Mouse (Mus musculus) stomach, embryonic 16.5 days (tissue): ENCODE measurements around the gene Tmem185b. TPM values are rescaled to one million over a fixed set of nuclear protein-coding genes. Genes with fewer than 3 reads are reported as not detected.

Source experiments
- ATAC-seq: fragments of 200-750 bp; cut with Nextera tagmentation; 2 replicates; pipeline ENCODE4 v1.8.0; 2017; ENCODE audit warnings: moderate number of reproducible peaks, moderate TSS enrichment; ENCODE audit not compliant: insufficient read depth, low FRiP score
- H3K27ac ChIP-seq: fragments of 300-500 bp; sonication (generic); 2 replicates; pipeline ENCODE4 v1.5.1; 2014; ENCODE audit warnings: low read length
- H3K27me3 ChIP-seq: fragments of 300-500 bp; sonication (generic); 2 replicates; pipeline ENCODE4 v1.6.1; 2014; ENCODE audit warnings: low read length, control low read depth, mixed read lengths; ENCODE audit not compliant: control insufficient read depth, insufficient read depth
- H3K36me3 ChIP-seq: fragments of 300-500 bp; sonication (generic); 2 replicates; pipeline ENCODE4 v1.6.1; 2014; ENCODE audit warnings: low read length; ENCODE audit not compliant: control insufficient read depth, insufficient read depth
- H3K4me1 ChIP-seq: fragments of 300-500 bp; sonication (generic); 2 replicates; pipeline ENCODE4 v1.6.1; 2014; ENCODE audit warnings: low read length, control low read depth, mixed read lengths; ENCODE audit not compliant: control insufficient read depth, insufficient read depth
- H3K4me2 ChIP-seq: fragments of 300-500 bp; sonication (generic); 2 replicates; pipeline ENCODE4 v1.6.1; 2014; ENCODE audit warnings: low read depth, low read length, mixed read lengths
- H3K4me3 ChIP-seq: fragments of 300-500 bp; sonication (generic); replicated peaks from 2 replicates; pipeline ENCODE4 v1.5.1; 2014; ENCODE audit warnings: mild to moderate bottlenecking, low read length
- H3K9ac ChIP-seq: fragments of 300-500 bp; sonication (generic); 2 replicates; pipeline ENCODE4 v1.6.1; 2014; ENCODE audit warnings: low read length
- H3K9me3 ChIP-seq: fragments of 300-500 bp; sonication (generic); replicated peaks from 2 replicates; pipeline ENCODE4 v1.6.1; 2016; ENCODE audit warnings: low read length, control low read depth; ENCODE audit not compliant: control insufficient read depth
- WGBS: fragments of 180-500 bp; shearing (Covaris S2); extraction: QIAGEN DNeasy Blood & Tissue Kit; methylation state at CpG from one replicate; pipeline ENCODE4 v1.1.7; 2014; 5-methylcytosine and 5-hydroxymethylcytosine counted together
- polyA plus RNA-seq: library from polyadenylated mRNA; unstranded; fragments of >200 nt; fragmentation: Nextera tagmentation; extraction: Ambion mirVana; gene quantifications from 2 replicates; pipeline ENCODE4 v1.2.1, GENCODE M21; 2015

Tmem185b gene
- polyA plus RNA-seq, 1 experiment from 2014 or later: 21.7 TPM

GRCm38 (mm10) chr1:119487917-119488590, 37.9 kb upstream of the Tmem185b start:
- H3K4me3 ChIP-seq: no peak overlapping the region
- H3K4me1 ChIP-seq: peaks cover 9% of the 10 kb centered on the region; the same call in 1 of the 2 replicates
- H3K27me3 ChIP-seq: no peaks in the 10 kb centered on the region
- H3K9ac ChIP-seq: no peak overlapping the region
- no peaks in the 10 kb centered on the region for H3K36me3 ChIP-seq
- no peak overlapping the region for H3K4me2 ChIP-seq
- H3K9me3 ChIP-seq: no peaks in the 10 kb centered on the region
- WGBS: 42% methylated on average over 10 of the region's 10 CpGs
- no peak for ATAC-seq
- H3K27ac ChIP-seq: no peak overlapping the region

DNA sequence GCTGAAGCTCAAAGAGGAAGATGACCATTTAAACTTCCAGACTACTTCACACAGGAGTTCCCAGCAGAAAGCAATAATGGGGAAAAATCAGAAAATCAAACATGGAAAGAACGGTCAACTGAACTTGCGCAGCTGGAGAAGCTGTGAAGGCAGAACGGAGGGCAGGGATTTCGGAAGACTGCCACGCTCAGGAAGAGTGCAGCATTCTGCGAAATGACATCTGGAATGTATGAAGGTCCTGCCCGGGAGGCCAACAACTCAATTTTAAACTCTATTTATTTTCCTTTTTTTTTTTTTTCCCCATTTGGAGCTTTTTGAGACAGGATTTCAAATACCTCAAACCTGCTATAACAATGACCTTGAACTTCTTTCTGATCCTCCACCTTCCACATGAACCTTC, 35.2 kb upstream of the Tmem185b start:
- Histone ChIP-seq H3K4me3 (no peak overlapping the region), H3K36me3 (no peaks in the 10 kb centered on the region), H3K4me2 (no peak overlapping the region), H3K4me1 (peaks cover 9% of the 10 kb centered on the region; the same call in 1 of the 2 replicates), H3K9ac (no peak overlapping the region), H3K27ac (no peak overlapping the region), H3K27me3 (no peaks in the 10 kb centered on the region), H3K9me3 (no peaks in the 10 kb centered on the region)
- ATAC-seq: no peak
- WGBS: 69% methylated on average over 7 of the region's 7 CpGs

DNA sequence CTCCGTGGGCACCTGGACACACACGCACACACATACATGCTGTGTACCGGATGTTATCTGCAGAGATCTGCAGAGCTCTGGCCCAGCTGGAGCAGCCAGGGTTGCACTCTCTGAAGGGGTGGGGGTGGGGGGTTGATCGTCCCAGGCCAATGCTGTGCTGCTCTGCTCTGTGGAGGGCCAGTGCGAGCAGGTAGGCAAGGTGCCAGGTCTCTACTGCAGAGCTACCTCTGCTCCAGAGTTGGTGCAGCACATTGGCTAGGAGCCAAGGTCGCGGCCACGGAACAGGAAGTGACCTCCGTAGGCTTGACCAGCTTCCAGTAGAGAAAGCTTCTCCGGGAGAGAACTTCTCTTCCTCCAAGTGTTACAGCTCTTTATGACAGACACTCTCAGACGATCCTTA, 33.9 kb upstream of the Tmem185b start:
- H3K4me2 ChIP-seq: peak overlapping the region; percentile 36
- 0 out of 2 replicates have a peak overlapping the region, but pooled peaks have one; percentile 33 for H3K9ac ChIP-seq
- H3K4me3 ChIP-seq: no peak overlapping the region
- no peaks in the 10 kb centered on the region for H3K36me3 ChIP-seq
- WGBS: 11% methylated on average over 11 of the region's 11 CpGs
- H3K27ac ChIP-seq: peak overlapping the region; percentile 38
- ATAC-seq: peak; percentile 78
- H3K4me1 ChIP-seq: peaks cover 12% of the 10 kb centered on the region
- H3K9me3 ChIP-seq: no peaks in the 10 kb centered on the region
- no peaks in the 10 kb centered on the region for H3K27me3 ChIP-seq

DNA sequence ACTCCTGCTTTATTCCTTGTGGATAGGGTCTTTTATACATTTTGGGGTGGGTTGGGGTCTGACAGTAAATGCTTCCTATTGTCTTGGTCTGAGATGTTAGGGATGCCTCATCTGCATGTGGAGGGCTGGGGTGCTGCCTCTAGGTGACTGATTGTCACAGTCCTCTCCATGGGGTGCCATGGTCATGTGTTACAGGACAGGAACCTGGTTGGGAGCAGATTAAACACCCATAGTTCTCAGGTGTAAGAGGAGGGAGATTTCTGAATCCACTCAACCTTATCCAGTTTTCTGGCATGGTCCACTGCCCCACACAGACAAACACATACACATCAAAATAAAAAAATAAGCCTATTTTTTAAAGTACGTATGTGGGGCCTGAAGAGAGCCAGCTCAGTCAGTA, 33.5 kb upstream of the Tmem185b start:
- Histone ChIP-seq H3K36me3 (no peaks in the 10 kb centered on the region), H3K4me2 (peak overlapping the region; percentile 36; the same call in 1 of the 2 replicates), H3K27me3 (no peaks in the 10 kb centered on the region), H3K4me1 (peaks cover 15% of the 10 kb centered on the region), H3K9ac (no peak overlapping the region), H3K9me3 (no peaks in the 10 kb centered on the region), H3K4me3 (no peak overlapping the region), H3K27ac (peak overlapping the region; percentile 38; the same call in 1 of the 2 replicates)
- 65% methylated on average over 1 of the region's 1 CpGs for WGBS
- ATAC-seq: no peak; the same call in 1 of the 2 replicates

GRCm38 (mm10) chr1:119494024-119494711, 31.8 kb upstream of the Tmem185b start:
- H3K27ac ChIP-seq: no peak overlapping the region
- 64% methylated on average over 2 of the region's 2 CpGs for WGBS
- H3K4me2 ChIP-seq: no peak overlapping the region
- no peak overlapping the region for H3K9ac ChIP-seq
- H3K4me3 ChIP-seq: no peak overlapping the region
- no peaks in the 10 kb centered on the region for H3K36me3 ChIP-seq
- H3K4me1 ChIP-seq: peaks cover 15% of the 10 kb centered on the region
- no peaks in the 10 kb centered on the region for H3K9me3 ChIP-seq
- no peaks in the 10 kb centered on the region for H3K27me3 ChIP-seq
- no peak for ATAC-seq

DNA sequence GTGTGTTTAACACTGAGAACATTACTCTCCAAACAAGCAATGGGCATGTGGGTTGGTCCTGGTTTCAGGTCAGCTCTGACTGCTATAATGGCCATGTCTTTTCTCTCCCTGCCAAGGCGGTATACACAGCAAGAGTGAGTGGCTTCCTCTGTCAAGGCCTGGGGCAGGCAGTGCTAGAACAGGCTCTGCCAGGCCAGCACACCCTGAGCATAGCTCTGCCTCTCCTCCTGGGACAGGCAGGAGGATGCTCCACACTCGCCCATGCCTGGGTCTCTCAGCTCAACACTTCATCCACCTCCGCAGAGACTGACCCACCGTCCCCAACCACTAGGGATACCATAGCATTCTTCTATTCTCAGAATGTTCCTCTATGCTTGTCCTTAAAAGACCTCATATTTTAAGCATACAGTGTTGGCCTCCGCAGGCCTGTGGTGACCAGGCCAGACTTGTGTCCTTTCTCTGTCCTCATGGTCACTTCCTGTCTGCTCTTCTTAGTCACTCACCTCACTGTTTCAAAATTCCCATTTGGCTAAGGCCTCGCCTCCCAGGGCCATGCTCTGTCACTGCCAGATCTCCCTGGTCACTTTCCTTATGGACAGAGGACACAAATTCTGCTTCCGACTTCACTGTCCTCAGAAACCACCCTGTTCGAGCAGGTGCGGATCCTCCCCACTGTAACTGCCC, 31.1 kb upstream of the Tmem185b start:
- Histone ChIP-seq H3K27me3 (no peaks in the 10 kb centered on the region), H3K4me3 (no peak overlapping the region), H3K36me3 (no peaks in the 10 kb centered on the region), H3K4me2 (no peak overlapping the region), H3K9me3 (no peaks in the 10 kb centered on the region), H3K4me1 (peaks cover 15% of the 10 kb centered on the region), H3K9ac (no peak overlapping the region), H3K27ac (no peak overlapping the region)
- ATAC-seq: no peak
- WGBS: 90% methylated on average over 9 of the region's 9 CpGs

DNA sequence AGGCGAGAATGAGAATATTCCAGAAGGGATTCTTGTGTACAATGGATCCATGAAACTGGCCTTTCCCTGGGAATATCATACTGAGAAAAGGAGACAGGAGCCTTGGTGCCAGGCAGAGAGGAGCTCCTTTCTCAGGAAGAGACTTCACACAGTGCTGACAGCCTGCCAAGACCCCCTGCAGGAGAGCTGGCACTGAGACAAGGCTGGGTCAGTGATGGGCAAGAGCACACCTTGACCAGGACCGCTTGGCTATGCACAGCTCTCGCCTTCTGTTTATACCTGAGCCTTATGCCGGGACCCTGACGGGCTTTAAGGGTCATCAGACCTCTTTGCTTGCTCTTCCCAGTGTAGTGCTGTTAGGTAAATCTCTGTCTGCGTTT, 30.6 kb upstream of the Tmem185b start:
- ATAC-seq: no peak
- H3K27me3 ChIP-seq: no peaks in the 10 kb centered on the region
- no peaks in the 10 kb centered on the region for H3K36me3 ChIP-seq
- no peak overlapping the region for H3K4me3 ChIP-seq
- 85% methylated on average over 6 of the region's 6 CpGs for WGBS
- H3K9me3 ChIP-seq: no peaks in the 10 kb centered on the region
- H3K27ac ChIP-seq: no peak overlapping the region
- peaks cover 15% of the 10 kb centered on the region for H3K4me1 ChIP-seq
- H3K9ac ChIP-seq: no peak overlapping the region
- no peak overlapping the region for H3K4me2 ChIP-seq

DNA sequence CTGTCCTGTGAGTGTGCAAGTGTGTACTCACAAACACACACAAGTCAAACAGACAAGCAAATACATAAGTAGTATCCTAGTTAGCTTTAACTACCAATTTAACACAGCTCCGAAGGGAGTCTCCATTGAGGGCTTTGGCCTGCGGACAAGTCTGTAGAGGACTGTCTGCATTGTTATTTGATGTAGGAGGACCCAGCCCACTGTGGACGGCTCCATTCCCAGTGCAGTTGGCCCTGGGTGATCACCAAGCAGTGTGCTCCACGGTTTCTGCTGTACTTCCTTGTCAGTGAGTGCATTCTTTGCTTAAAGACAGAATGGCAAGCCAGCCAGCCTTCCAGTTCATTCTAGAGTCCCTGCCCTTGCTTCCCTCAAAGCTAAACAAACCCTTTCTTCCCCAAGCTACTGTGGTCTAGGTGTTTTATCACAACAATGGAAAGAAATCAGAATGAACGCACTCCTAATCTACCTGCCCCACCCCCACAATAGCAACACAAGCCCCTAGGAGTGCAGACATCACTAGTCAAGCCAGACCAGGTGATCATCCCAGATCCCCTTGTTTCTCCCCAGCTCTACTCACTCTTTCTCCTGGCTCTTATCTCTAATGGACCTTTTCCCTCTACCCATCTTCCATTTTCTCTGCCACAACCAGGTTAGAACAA, 28.5 kb upstream of the Tmem185b start:
- WGBS: 72% methylated on average over 5 of the region's 5 CpGs
- Histone ChIP-seq H3K9me3 (0 out of 2 replicates have a peak, but pooled peaks cover 3% of the 10 kb centered on the region), H3K36me3 (0 out of 2 replicates have a peak, but pooled peaks cover 5% of the 10 kb centered on the region), H3K4me1 (peaks cover 9% of the 10 kb centered on the region), H3K9ac (no peak overlapping the region), H3K27ac (0 out of 2 replicates have a peak overlapping the region, but pooled peaks have one; percentile 4), H3K4me2 (no peak overlapping the region), H3K27me3 (no peaks in the 10 kb centered on the region), H3K4me3 (no peak overlapping the region)
- no peak for ATAC-seq
